Mouse (Mus musculus) E14TG2a.4 (cell line): Measurements from ENCODE around the gene Olfr419.

ENCODE experiments used
- CTCF ChIP-seq: conservative IDR thresholded peaks from 2 replicates; pipeline ENCODE4 v1.5.1; 2014; ENCODE audit warnings: low read length
- NANOG ChIP-seq: IDR thresholded peaks from 2 replicates; pipeline ENCODE4 v1.6.1; 2014; ENCODE audit warnings: borderline replicate concordance, low read length, mixed read lengths

GRCm38 (mm10) chr1:174215270-174216038 lies 36.4 kb downstream of the Olfr419 start:
- TF ChIP-seq CTCF (no peak), NANOG (no peak)
